Mouse (Mus musculus): ENCODE data around the gene Arrdc2.

Gene Arrdc2

GRCm38 (mm10) chr8:70839408-70840351 lies at the start of gene Arrdc2:
Gene Arrdc2 (minus strand): TSS chr8:70839720.
- peak; percentile 100 for DNase-seq

GRCm38 (mm10) chr8:70887669-70888068 lies 48.1 kb upstream of the Arrdc2 start:
- peak; percentile 76 for DNase-seq

GRCm38 (mm10) chr8:70885612-70886011 lies 46.1 kb upstream of the Arrdc2 start:
- no peak for DNase-seq

DNA sequence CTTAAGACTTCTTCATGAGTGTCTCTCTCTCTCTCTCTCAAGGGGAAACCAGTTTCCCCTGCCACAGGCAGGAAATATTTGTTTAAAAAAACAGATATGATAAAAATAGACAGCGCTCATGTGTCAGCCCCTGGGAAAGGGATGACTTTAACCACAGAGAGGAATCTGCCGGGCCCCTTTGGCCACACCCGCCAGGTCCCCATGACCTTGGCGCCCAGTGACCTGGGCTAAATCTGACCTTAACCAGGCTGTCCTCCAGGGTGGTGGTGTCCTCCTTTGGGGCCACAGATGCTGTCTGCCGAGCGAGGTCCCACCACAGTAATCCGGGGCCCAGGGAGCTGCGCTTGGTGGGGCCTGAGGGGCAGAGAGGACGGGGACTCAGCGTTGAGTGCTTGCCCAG lies 45.2 kb upstream of the Arrdc2 start:
- no peak for DNase-seq

GRCm38 (mm10) chr8:70884186-70884585 lies 44.7 kb upstream of the Arrdc2 start:
- DNase-seq = no peak

GRCm38 (mm10) chr8:70880546-70880945 lies 41.0 kb upstream of the Arrdc2 start:
- DNase-seq = no peak

DNA sequence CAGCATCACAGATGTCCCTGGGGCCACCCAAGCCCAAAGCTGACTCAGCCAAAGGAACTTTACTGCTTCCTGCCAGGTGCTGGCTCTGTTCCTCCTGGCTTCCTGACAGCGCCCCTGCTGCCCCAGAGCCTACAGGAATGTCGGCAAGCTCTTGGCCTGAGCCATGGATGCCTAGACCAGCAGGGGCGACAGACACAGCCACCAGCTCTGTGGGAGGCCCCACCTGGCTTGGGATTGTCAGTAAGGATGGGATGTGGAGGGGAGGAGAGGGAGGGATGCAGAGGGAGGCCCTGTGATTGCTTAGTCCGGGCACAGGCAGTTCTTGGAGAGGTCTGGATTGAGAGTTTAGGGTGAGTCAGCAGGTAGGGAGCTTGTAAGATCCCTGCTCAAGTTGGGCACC lies 40.6 kb upstream of the Arrdc2 start:
- DNase-seq = no peak

- DNase-seq = no peak
Observed at GRCm38 (mm10) chr8:70879500-70879899, 40.0 kb upstream of the Arrdc2 start.

DNA sequence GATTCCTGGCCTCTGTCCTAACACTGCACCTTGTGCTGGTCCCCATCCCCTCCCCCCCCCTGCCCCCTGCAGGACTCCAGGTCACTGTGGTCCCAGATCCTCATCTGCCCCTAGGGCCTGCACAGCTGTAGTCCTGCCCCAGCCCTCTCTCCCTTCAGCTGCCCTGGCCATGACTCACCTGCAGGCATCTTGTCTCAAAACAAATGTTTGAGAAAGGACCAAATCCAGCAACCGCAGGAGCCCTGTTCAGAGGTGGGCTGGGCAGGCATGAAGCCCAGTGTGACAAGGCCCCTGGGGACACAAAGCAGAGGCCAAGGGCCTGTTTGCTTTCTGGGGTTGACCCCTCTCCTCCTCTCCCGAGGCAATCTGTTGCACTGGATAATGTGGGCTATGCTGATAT lies 38.7 kb upstream of the Arrdc2 start:
- DNase-seq = no peak

DNA sequence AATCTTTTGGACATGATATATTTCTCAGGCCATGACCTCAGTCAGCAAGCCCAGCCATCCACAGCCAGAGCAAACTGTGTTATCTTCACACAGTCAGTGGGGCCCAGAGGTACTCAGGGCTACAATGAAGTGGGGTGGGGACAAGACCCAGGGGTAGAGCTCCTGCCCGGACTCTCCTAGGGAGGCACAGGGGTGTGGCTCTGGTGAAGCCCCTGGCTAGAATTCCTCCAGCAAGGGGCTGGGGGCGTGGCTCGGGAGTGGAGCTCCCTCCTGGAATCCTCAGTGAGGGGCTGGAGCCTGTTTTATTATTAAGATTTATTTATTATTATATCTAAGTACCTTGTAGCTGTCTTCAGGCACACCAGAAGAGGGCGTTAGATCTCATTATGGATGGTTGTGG lies 36.9 kb upstream of the Arrdc2 start:
- no peak for DNase-seq

DNA sequence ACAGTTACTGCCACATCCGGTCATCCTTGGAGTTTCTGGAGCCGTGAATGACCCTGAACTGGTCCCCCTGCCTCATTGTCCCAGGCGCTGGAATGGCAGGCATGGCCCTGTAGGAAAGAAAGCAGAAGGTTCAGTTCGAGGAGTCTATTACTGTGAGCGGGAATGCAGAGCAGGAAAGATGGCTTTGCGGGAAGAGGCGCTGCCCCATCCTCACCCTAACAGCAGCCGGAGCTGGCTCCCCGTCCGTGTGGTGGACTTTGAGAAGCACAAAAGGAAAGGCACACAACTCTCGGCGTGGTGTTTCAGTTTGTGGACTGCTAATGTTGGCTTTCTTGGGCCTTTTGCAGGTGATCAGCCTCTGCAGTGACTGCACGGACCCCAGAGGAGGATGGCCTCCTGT lies 34.9 kb upstream of the Arrdc2 start:
- DNase-seq = no peak

DNA sequence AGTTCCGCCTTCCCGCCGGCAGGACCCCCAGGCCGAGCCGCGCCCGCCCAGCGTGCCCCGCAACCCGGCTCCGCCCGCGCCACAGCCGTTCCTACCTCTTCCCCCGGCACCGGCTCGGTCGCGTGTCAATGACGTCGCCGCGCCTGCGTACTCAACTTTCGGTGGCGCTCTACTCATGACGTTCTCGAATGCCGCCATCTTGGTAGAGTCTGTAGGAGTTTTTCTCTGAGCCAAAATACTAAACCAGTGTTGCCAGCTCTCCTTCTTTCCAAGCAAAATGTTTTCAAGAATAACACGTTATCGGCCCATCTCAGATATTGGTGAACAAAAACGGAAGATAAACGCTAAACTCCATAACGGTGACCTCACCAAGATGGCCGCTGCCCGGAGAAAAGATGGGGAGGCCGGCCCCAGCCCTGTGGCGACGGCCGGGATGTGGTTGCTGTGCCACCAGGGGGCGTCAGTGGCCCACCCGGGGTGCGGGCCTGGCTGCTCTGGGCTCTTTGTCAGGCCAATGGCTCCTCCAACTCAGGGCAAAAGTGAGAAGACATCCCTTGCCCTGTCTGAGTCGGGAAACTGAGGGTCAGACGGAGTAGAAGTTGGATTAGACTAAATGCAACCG lies 34.0 kb upstream of the Arrdc2 start, which contains the start of gene Ccdc124:
Gene Ccdc124 (minus strand): TSS at position 572 of the 622 bp plus-strand sequence.
- DNase-seq = peak; percentile 96

- DNase-seq = no peak
Observed at GRCm38 (mm10) chr8:70872643-70873363, 33.3 kb upstream of the Arrdc2 start.

DNA sequence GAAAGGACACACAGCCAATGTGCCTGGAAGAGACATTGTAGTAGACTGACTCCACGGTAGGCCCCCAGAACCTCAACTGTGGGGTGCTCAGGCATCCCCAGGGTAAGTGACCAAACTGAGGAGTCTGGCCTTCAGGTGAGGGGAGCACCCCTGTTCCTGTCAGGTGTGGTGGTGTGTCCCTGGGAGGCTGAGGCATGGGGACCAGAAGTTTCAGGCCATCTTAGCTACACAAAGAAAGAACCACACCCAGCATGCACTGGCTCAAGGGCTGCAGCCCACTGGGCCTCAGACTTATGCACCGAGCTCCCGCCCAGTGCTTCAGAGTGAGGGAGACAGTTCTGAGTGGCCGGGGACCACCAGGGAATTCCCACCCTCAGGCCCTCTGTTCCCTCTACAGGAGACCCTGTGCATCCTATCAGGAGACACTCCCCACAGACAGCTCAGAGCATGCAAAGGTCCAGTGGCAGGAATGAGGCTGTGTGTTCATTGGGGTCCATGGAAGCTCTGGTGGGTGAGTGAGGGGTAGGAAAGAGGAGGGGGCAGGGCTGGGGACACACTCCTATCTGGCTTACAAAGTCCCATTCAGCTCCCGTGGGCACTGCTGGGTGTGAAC lies 31.8 kb upstream of the Arrdc2 start:
- no peak for DNase-seq

DNA sequence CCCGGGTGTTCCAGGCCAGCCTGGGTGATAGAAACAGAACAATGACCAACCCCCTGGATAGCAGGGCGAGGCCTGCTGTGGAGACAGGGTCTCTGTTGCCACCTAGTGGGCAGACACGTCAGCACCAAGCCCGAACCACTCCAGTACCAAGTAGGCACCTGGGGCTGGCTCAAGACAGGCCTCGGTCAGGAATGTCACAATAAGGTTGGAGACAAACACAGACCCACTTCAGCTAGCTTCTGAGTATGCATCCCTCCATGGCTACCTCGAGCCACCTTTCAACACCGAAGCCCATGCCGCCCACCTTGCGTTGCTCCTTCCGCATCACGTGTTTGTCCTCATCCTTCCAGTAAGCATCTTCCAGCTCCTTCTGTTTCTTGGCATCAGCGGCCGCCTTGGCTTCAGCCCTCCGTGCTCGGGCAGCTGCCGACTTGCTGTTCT lies 30.1 kb upstream of the Arrdc2 start:
- peak; percentile 82 for DNase-seq

DNA sequence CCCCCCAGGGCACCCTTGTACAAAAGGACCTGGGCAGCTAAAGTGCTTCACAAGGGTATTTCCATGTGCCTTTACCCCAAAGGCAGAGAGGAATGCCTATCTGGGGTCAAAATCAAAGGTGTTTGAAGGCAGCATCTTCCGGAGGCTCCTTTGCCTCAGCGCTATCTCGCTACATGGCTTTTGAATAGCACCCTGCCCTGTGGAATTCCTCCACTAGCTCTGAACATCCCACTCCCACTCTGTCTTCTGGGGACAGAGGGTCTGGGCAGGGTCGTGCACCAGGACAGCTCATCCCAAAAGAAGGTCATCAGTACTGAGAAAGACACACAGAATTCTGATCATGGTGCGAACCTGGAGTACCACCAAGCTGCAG lies 29.7 kb upstream of the Arrdc2 start:
- DNase-seq = no peak

GRCm38 (mm10) chr8:70868559-70869198 lies 29.2 kb upstream of the Arrdc2 start:
- DNase-seq = no peak

DNA sequence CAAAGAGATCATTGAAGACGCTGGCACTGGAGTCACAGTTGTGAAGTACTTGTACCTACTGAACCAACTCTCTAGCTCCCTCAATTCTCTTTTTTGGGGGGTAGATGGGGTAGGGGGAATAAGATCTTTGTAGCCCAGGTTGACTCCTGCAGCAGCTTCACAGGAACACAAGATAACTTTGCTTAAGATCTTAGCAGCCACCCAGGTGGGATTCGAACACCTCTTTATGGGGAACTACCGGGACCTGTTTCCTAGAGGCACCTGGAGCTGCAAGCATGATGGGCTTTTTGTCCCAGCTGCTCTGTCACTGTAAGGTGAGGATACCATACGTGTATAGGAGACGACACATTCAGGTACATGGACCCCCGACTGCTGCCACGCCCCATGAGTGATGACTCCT lies 27.0 kb upstream of the Arrdc2 start:
- DNase-seq = no peak

- DNase-seq = no peak
Observed at GRCm38 (mm10) chr8:70866001-70866520, 26.5 kb upstream of the Arrdc2 start.

- DNase-seq = peak; percentile 99
Observed at GRCm38 (mm10) chr8:70865350-70866000, 26.0 kb upstream of the Arrdc2 start.

- no peak for DNase-seq
Observed at GRCm38 (mm10) chr8:70864712-70865221, 25.2 kb upstream of the Arrdc2 start.

Measured in layer of hippocampus, adult 9-11 months (tissue).